Mouse (Mus musculus): ENCODE measurements at regions not wholly inside any gene's neighbourhood (a gene's known extent, or its start where the extent isn't known, plus 50 kb on each side); places are given as distances from the start of the nearest gene placed in this dataset.

- DNase-seq (ENCODE audit: low read depth in 1 of 2, low spot score in 2 of 2): no peak
Observed at GRCm38 (mm10) chr11:20923115-20923514, 92.3 kb upstream of the Lgalsl start.

GRCm38 (mm10) chr11:20929426-20929825 is 98.6 kb upstream of the Lgalsl start:
- no peak for DNase-seq (ENCODE audit: low read depth in 1 of 2, low spot score in 2 of 2)

- no peak for DNase-seq (ENCODE audit: low read depth in 1 of 2, low spot score in 2 of 2)
Observed at GRCm38 (mm10) chr11:20930045-20930444, 99.2 kb upstream of the Lgalsl start.

GRCm38 (mm10) chr11:20930573-20930972 is 99.7 kb upstream of the Lgalsl start:
- peak in 1 of 2 experiments; percentile 10 for DNase-seq (ENCODE audit: low read depth in 1 of 2, low spot score in 2 of 2)

- DNase-seq (ENCODE audit: low read depth in 1 of 2, low spot score in 2 of 2): no peak
Observed at GRCm38 (mm10) chr11:20934191-20935062, 103.6 kb upstream of the Lgalsl start.

- DNase-seq (ENCODE audit: low read depth in 1 of 2, low spot score in 2 of 2): no peak
Observed at GRCm38 (mm10) chr11:20935063-20935370, 104.2 kb upstream of the Lgalsl start.

GRCm38 (mm10) chr11:20935910-20936309 is 105.1 kb upstream of the Lgalsl start:
- no peak for DNase-seq (ENCODE audit: low read depth in 1 of 2, low spot score in 2 of 2)

- DNase-seq (ENCODE audit: low read depth in 1 of 2, low spot score in 2 of 2): no peak
Observed at GRCm38 (mm10) chr11:20936996-20937395, 106.1 kb upstream of the Lgalsl start.

- DNase-seq (ENCODE audit: low read depth in 1 of 2, low spot score in 2 of 2): no peak
Observed at GRCm38 (mm10) chr11:20937942-20938341, 107.1 kb upstream of the Lgalsl start.

GRCm38 (mm10) chr11:20939644-20940043 is 108.8 kb upstream of the Lgalsl start:
- DNase-seq (ENCODE audit: low read depth in 1 of 2, low spot score in 2 of 2): no peak

GRCm38 (mm10) chr11:20941546-20941945 is 110.7 kb upstream of the Lgalsl start:
- DNase-seq (ENCODE audit: low read depth in 1 of 2, low spot score in 2 of 2): no peak

GRCm38 (mm10) chr11:20955561-20955960 is 124.7 kb upstream of the Lgalsl start:
- no peak for DNase-seq (ENCODE audit: low read depth in 1 of 2, low spot score in 2 of 2)

- no peak for DNase-seq (ENCODE audit: low read depth in 1 of 2, low spot score in 2 of 2)
Observed at GRCm38 (mm10) chr11:20957766-20958165, 126.9 kb upstream of the Lgalsl start.

GRCm38 (mm10) chr11:20958233-20958632 is 127.4 kb upstream of the Lgalsl start:
- no peak for DNase-seq (ENCODE audit: low read depth in 1 of 2, low spot score in 2 of 2)

- no peak for DNase-seq (ENCODE audit: low read depth in 1 of 2, low spot score in 2 of 2)
Observed at GRCm38 (mm10) chr11:20960066-20960465, 129.2 kb upstream of the Lgalsl start.

- no peak for DNase-seq (ENCODE audit: low read depth in 1 of 2, low spot score in 2 of 2)
Observed at GRCm38 (mm10) chr11:20960750-20961149, 129.9 kb upstream of the Lgalsl start.

GRCm38 (mm10) chr11:20961626-20962025 is 129.5 kb upstream of the Peli1 start:
- DNase-seq (ENCODE audit: low read depth in 1 of 2, low spot score in 2 of 2): no peak

- DNase-seq (ENCODE audit: low read depth in 1 of 2, low spot score in 2 of 2): no peak
Observed at GRCm38 (mm10) chr11:20965575-20966239, 125.4 kb upstream of the Peli1 start.

GRCm38 (mm10) chr11:20967321-20967984 is 123.6 kb upstream of the Peli1 start:
- no peak for DNase-seq (ENCODE audit: low read depth in 1 of 2, low spot score in 2 of 2)

- no peak for DNase-seq (ENCODE audit: low read depth in 1 of 2, low spot score in 2 of 2)
Observed at GRCm38 (mm10) chr11:20968341-20968740, 122.8 kb upstream of the Peli1 start.

GRCm38 (mm10) chr11:20973141-20973540 is 118.0 kb upstream of the Peli1 start:
- DNase-seq (ENCODE audit: low read depth in 1 of 2, low spot score in 2 of 2): no peak

GRCm38 (mm10) chr11:20981588-20981987 is 109.5 kb upstream of the Peli1 start:
- DNase-seq (ENCODE audit: low read depth in 1 of 2, low spot score in 2 of 2): no peak

Measured in monocyte, adult 2 months (primary cell).